Mouse (Mus musculus) testis, adult 2 months (tissue): ENCODE measurements at regions not wholly inside any gene's neighbourhood (a gene's known extent, or its start where the extent isn't known, plus 50 kb on each side); places are given as distances from the start of the nearest gene placed in this dataset.

Experiments used
- H3K27ac ChIP-seq: fragments of 200-500 bp; 2 replicates; pipeline ENCODE4 v1.5.1; 2012; ENCODE audit warnings: low read depth, low read length; ENCODE audit not compliant: control insufficient read depth, insufficient read depth
- H3K27me3 ChIP-seq: fragments of 200-500 bp; 2 replicates; pipeline ENCODE4 v1.6.1; 2012; ENCODE audit warnings: mild to moderate bottlenecking, low read length, moderate library complexity; ENCODE audit not compliant: control insufficient read depth, insufficient read depth
- H3K36me3 ChIP-seq: fragments of 200-500 bp; 2 replicates; pipeline ENCODE4 v1.6.1; 2012; ENCODE audit warnings: mild to moderate bottlenecking, low read length; ENCODE audit not compliant: control insufficient read depth, insufficient read depth
- H3K4me1 ChIP-seq: fragments of 200-500 bp; 2 replicates; pipeline ENCODE4 v1.6.1; 2012; ENCODE audit warnings: low read length; ENCODE audit not compliant: control insufficient read depth, insufficient read depth
- H3K4me3 ChIP-seq: fragments of 200-500 bp; 2 replicates; pipeline ENCODE4 v1.5.1; 2012; ENCODE audit warnings: low read depth, mild to moderate bottlenecking, low read length, moderate library complexity, mixed read lengths; ENCODE audit not compliant: control insufficient read depth
- CTCF ChIP-seq: fragments of 200-500 bp; IDR thresholded peaks from 2 replicates; pipeline ENCODE4 v1.5.1; 2012; ENCODE audit warnings: low read depth, mild to moderate bottlenecking, inconsistent platforms, low read length, moderate library complexity; ENCODE audit not compliant: control insufficient read depth, insufficient read depth, insufficient replicate concordance
- POLR2A ChIP-seq: fragments of 200-500 bp; IDR thresholded peaks from 2 replicates; pipeline ENCODE4 v1.6.1; 2012; ENCODE audit warnings: low read depth, mild to moderate bottlenecking, inconsistent platforms, low read length, moderate library complexity; ENCODE audit not compliant: control insufficient read depth

DNA sequence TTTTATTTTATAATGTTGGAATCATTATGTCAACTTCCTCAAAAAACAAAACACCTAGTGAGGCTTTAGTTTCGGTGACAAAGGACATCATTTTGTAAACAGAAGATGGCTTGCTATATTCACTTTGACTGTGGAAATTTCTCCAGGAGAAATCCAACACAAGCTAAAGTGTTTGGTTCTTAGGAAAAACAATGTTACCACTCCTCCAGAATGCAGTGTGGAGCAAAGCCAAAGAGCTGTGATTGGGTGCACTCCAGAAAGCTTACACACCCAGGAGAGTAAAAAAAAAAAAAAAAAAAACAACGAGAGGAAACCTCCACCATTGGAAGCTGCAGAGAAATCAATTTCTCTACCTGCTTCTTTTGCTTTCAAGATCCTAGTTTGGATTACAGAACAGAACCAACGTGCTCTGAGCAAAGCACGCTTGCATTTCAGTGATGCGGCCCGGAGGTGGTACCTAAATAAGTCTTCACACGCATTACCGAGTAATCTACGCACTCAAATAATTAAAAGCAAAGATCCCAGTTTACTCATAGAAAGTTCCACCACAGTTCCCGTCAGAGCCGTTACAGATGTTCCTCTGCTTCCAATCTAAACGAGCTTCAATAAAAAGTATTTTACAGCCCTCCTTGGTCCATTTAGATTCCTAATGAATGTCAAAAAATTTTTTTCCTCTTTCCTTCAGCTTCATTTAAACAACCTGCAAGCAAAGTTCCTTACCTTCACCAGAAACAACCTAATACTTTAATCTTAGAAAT is 199.5 kb upstream of the Gk2 start:
- H3K36me3 ChIP-seq = no peaks in the 10 kb centered on the region
- H3K4me1 ChIP-seq = no peaks in the 10 kb centered on the region
- H3K27ac ChIP-seq = no peak overlapping the region
- no peak overlapping the region for H3K4me3 ChIP-seq
- H3K27me3 ChIP-seq = no peaks in the 10 kb centered on the region
- TF ChIP-seq CTCF (no peak), POLR2A (no peak)

DNA sequence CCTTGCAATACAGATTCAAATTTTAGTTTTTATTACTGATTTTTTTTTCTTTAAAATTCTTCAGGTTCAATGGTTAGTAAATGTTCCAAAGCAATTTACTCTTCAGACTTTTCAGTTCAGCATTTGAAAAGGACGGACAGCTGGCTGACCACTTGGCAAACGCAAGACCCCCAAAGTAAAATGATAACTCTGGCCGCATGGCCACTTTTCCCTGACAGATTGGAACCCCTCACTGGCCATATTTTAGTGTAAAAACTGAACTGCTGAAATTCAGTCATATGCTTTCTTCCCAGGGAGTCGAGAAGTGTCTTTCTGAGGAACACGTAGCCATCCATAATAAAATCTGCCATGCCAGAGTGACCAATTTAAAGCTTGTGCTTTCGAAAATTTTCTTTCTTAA is 198.4 kb upstream of the Gk2 start:
- Histone ChIP-seq H3K4me1 (no peaks in the 10 kb centered on the region), H3K36me3 (no peaks in the 10 kb centered on the region), H3K27ac (no peak overlapping the region), H3K27me3 (no peaks in the 10 kb centered on the region), H3K4me3 (no peak overlapping the region)
- TF ChIP-seq CTCF (no peak), POLR2A (no peak)

DNA sequence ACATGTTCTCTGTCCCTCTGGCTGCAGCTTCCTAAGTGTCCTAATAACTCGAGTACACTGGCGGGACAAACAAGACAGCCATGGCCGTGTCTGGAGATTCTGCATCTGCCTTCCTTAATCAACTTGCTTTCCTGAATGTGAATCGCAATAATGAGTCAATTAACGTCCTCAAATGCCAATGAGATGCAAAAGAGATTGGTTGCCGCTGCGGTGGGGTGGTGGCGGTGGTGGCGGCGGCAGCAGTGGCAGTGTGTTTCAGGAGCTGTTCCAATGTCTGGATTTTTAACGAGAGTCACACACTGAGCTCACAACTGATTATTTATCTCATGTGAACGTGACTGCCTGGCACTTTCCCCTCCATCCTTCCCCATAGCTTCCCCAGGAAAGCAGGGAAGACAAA is 197.6 kb upstream of the Gk2 start:
- Histone ChIP-seq H3K4me3 (no peak overlapping the region), H3K27me3 (no peaks in the 10 kb centered on the region), H3K36me3 (no peaks in the 10 kb centered on the region), H3K4me1 (no peaks in the 10 kb centered on the region), H3K27ac (no peak overlapping the region)
- no peak for TF ChIP-seq CTCF
- TF ChIP-seq POLR2A = no peak

DNA sequence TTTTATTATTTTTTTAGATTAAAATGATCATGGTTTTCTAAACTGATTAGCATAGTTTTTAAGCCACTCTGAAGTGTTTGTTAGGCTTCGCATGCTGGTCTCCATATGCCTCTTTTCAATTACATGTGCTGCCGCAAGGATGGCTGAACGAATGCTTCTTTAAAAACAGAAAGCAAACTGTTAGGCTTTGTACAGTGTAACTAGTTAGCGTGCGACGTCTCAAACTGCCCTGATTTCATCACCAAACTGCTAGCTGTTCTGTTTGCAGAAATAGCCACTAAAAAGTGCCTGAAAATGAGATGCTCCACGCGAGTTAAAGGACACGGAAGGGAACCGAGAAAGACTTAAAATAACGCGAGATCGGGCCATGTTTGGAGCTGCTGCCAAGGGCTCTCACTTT is 185.4 kb upstream of the Gk2 start:
- no peaks in the 10 kb centered on the region for H3K36me3 ChIP-seq
- H3K27ac ChIP-seq = no peak overlapping the region
- H3K4me3 ChIP-seq = no peak overlapping the region
- no peak for TF ChIP-seq POLR2A
- TF ChIP-seq CTCF = no peak
- H3K4me1 ChIP-seq = no peaks in the 10 kb centered on the region
- H3K27me3 ChIP-seq = no peaks in the 10 kb centered on the region

DNA sequence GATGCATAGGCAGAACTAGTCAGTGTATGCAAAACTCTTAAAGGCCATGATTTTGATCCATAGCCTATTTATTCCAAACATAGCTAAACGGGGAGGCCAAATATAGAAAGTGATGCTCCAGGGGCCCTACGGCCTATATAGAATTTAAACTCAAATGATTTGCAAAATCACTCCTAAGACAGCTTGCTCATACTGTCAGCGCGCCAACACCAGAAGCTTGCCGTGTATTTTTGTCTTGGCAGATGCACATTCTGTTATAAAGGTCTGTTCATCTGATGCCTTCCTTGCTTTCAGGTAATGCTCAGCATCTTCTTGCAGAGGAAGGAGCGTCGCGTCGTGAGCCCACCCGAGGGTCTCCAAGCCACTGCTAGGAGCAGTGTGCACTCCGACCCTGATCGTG is 184.8 kb upstream of the Gk2 start:
- Histone ChIP-seq H3K27me3 (no peaks in the 10 kb centered on the region), H3K4me3 (no peak overlapping the region), H3K36me3 (no peaks in the 10 kb centered on the region), H3K27ac (no peak overlapping the region), H3K4me1 (no peaks in the 10 kb centered on the region)
- TF ChIP-seq POLR2A (no peak), CTCF (no peak)

DNA sequence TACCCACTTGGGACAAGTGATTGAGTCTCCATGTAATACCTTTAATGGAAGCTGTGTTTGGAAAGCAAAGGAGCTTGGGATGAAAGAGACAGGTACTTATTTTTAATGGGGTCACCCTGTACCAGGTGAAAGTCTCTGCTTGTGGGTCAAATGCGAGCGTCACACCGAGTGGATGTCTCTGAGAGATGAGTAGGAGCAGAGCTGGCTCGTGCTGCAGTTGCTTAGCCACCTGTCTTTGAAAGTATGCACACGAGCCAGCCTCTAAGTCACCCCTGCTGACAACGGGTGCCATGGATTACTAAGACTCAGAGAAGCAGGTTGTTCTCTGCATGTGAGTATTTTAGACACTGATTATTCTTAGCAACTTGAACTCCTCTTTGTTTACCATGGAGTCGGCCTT is 179.5 kb upstream of the Gk2 start:
- Histone ChIP-seq H3K36me3 (no peaks in the 10 kb centered on the region), H3K27me3 (no peaks in the 10 kb centered on the region), H3K4me1 (no peaks in the 10 kb centered on the region), H3K4me3 (no peak overlapping the region), H3K27ac (no peak overlapping the region)
- no peak for TF ChIP-seq CTCF
- no peak for TF ChIP-seq POLR2A

DNA sequence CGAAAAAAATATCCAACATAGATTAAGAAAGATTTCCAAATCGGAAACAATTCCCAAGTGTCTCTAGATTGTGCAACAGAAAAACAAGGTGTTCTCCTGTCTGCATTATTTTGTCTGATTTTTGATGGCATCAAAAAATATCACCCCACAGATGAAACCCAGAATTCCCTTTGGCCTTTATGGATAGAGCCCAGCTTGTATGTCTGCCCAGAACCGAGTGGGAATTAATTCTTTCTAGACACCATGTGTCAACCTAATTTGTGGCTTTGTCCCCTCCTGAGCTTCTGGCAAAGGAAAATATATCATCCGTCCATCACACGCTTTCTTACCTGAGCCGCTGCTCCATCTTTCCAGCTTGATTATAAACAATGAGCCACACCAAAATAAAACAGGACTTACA is 176.9 kb upstream of the Gk2 start:
- Histone ChIP-seq H3K4me3 (no peak overlapping the region), H3K36me3 (no peaks in the 10 kb centered on the region), H3K4me1 (no peaks in the 10 kb centered on the region), H3K27ac (no peak overlapping the region), H3K27me3 (no peaks in the 10 kb centered on the region)
- TF ChIP-seq POLR2A = no peak
- TF ChIP-seq CTCF = no peak

DNA sequence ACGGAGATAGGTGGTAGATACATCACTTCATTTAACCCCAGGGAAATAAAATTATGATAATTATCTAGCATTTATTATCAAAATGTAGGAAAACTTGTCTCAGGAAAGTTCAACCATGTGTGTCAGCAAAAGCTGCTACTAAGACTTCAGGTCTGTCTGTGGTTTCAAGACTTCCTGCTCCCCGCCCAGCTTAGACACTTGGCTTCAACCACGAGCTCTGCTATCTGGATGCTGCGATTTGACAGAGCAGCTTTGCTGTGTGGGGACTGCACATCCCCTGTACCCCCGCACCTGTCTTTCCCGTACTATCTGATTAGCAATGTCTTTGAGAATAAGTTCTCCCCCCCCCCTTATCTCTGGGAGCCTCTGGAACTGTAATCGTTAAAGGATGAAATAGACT is 176.0 kb upstream of the Gk2 start:
- TF ChIP-seq POLR2A (no peak), CTCF (no peak)
- Histone ChIP-seq H3K27me3 (no peaks in the 10 kb centered on the region), H3K36me3 (no peaks in the 10 kb centered on the region), H3K4me1 (no peaks in the 10 kb centered on the region), H3K27ac (no peak overlapping the region), H3K4me3 (no peak overlapping the region)
